Mouse (Mus musculus) lung, embryonic 16.5 days (tissue): Measurements from ENCODE around the gene Lipe. TPM values are rescaled to one million over a fixed set of nuclear protein-coding genes. Genes with fewer than 3 reads are reported as not detected.

Experiments
- ATAC-seq: fragments of 200-750 bp; cut with Nextera tagmentation; 2 replicates; pipeline ENCODE4 v1.8.0; 2017; ENCODE audit warnings: low read depth, mild to moderate bottlenecking, moderate library complexity
- H3K27ac ChIP-seq: fragments of 300-500 bp; sonication (generic); 2 replicates; pipeline ENCODE4 v1.5.1; 2014; ENCODE audit warnings: mild to moderate bottlenecking, control low read depth, low read length
- H3K27me3 ChIP-seq: fragments of 300-500 bp; sonication (generic); 2 replicates; pipeline ENCODE4 v1.6.1; 2014; ENCODE audit warnings: low read depth, low read length, mixed read lengths; ENCODE audit not compliant: control insufficient read depth, insufficient read depth
- H3K36me3 ChIP-seq: fragments of 300-500 bp; sonication (generic); 2 replicates; pipeline ENCODE4 v1.6.1; 2014; ENCODE audit warnings: low read length; ENCODE audit not compliant: control insufficient read depth, insufficient read depth
- H3K4me1 ChIP-seq: fragments of 300-500 bp; sonication (generic); replicated peaks from 2 replicates; pipeline ENCODE4 v1.6.1; 2014; ENCODE audit warnings: low read length, mixed read lengths; ENCODE audit not compliant: control insufficient read depth, insufficient read depth
- H3K4me2 ChIP-seq: fragments of 300-500 bp; sonication (generic); 2 replicates; pipeline ENCODE4 v1.6.1; 2014; ENCODE audit warnings: low read depth, low read length, control low read depth
- H3K4me3 ChIP-seq: fragments of 300-500 bp; sonication (generic); 2 replicates; pipeline ENCODE4 v1.5.1; 2014; ENCODE audit warnings: mild to moderate bottlenecking, low read length, control low read depth
- H3K9ac ChIP-seq: fragments of 300-500 bp; sonication (generic); 2 replicates; pipeline ENCODE4 v1.6.1; 2014; ENCODE audit warnings: low read length, control low read depth
- H3K9me3 ChIP-seq: fragments of 300-500 bp; sonication (generic); 2 replicates; pipeline ENCODE4 v1.6.1; 2016; ENCODE audit warnings: low read length; ENCODE audit not compliant: control insufficient read depth
- WGBS: fragments of 180-500 bp; shearing (Covaris S2); extraction: QIAGEN DNeasy Blood & Tissue Kit; methylation state at CpG from one replicate; pipeline ENCODE4 v1.1.7; 2014; 5-methylcytosine and 5-hydroxymethylcytosine counted together
- polyA plus RNA-seq: library from polyadenylated mRNA; unstranded; fragments of >200 nt; fragmentation: Nextera tagmentation; extraction: Ambion mirVana; gene quantifications from 2 replicates; pipeline ENCODE4 v1.2.1, GENCODE M21; 2015

The Lipe gene
- polyA plus RNA-seq, 1 experiment from 2014 or later: 11.4 TPM

GRCm38 (mm10) chr7:25383891-25384290 lies 14.6 kb downstream of the Lipe start:
- no peaks in the 10 kb centered on the region for H3K27me3 ChIP-seq
- no peak for ATAC-seq
- no peak overlapping the region for H3K4me3 ChIP-seq
- H3K9ac ChIP-seq: no peak overlapping the region
- WGBS: 80% methylated on average over 4 of the region's 4 CpGs
- peaks cover 17% of the 10 kb centered on the region for H3K36me3 ChIP-seq
- peaks cover 28% of the 10 kb centered on the region for H3K4me1 ChIP-seq
- H3K9me3 ChIP-seq: no peaks in the 10 kb centered on the region
- H3K27ac ChIP-seq: no peak overlapping the region
- no peak overlapping the region for H3K4me2 ChIP-seq

DNA sequence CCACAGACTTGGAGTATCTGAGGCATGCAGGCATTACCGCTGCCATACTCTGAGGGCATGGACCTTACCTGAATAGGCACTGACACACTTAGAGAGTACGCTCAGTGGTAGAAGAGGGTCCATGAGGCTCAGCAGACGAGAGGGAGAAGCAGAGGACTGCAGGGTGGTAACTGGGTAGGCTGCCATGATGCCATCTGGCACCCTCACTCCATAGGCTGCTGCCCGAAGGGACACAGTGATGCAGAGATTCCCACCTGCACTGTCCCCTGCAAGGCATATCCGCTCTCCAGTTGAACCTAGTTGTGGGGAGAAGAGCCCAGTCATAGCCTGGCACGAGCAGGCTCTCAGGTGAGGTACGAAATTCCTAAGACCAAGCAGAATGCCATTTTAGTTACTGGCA lies 15.1 kb downstream of the Lipe start:
- peaks cover 17% of the 10 kb centered on the region for H3K36me3 ChIP-seq
- H3K4me3 ChIP-seq: no peak overlapping the region
- no peak overlapping the region for H3K27ac ChIP-seq
- peaks cover 28% of the 10 kb centered on the region for H3K4me1 ChIP-seq
- no peaks in the 10 kb centered on the region for H3K9me3 ChIP-seq
- no peak overlapping the region for H3K4me2 ChIP-seq
- ATAC-seq: no peak
- no peaks in the 10 kb centered on the region for H3K27me3 ChIP-seq
- WGBS: 91% methylated on average over 7 of the region's 7 CpGs
- H3K9ac ChIP-seq: no peak overlapping the region

- H3K27ac ChIP-seq: no peak overlapping the region
Observed at GRCm38 (mm10) chr7:25382541-25382940, 16.0 kb downstream of the Lipe start.

DNA sequence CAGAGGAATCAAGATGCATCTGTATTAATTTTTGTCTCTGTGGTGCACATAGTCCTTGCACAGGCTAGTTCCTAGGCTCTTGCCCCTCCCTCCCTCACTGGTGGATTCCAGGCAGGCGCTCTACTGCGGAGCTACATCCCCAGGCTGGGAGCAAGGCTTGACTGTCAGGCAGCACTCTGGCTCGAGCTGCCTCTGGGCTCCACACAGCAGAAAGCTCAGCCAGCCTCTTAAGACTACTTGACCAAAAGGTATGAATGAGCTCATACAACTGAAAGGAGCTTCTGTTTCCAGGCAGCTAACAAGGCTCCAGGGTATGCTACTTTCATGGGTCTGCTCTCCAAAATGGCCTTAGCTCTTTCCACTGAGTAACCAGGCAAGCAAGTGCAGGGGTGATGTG lies 17.2 kb downstream of the Lipe start:
- Histone ChIP-seq H3K36me3 (peaks cover 11% of the 10 kb centered on the region), H3K4me3 (no peak overlapping the region), H3K4me1 (peaks cover 28% of the 10 kb centered on the region), H3K9ac (no peak overlapping the region), H3K4me2 (no peak overlapping the region), H3K27ac (no peak overlapping the region), H3K27me3 (no peaks in the 10 kb centered on the region), H3K9me3 (no peaks in the 10 kb centered on the region)
- ATAC-seq: peak; percentile 46
- WGBS: 45% methylated on average over 3 of the region's 3 CpGs

More at GRCm38 (mm10) chr7:25382541-25382940, 16.0 kb downstream of the Lipe start:
- peaks cover 11% of the 10 kb centered on the region for H3K36me3 ChIP-seq
- no peak for ATAC-seq
- H3K4me2 ChIP-seq: no peak overlapping the region
- no peaks in the 10 kb centered on the region for H3K27me3 ChIP-seq
- no peak overlapping the region for H3K4me3 ChIP-seq
- peaks cover 28% of the 10 kb centered on the region for H3K4me1 ChIP-seq
- H3K9ac ChIP-seq: no peak overlapping the region
- no peaks in the 10 kb centered on the region for H3K9me3 ChIP-seq

- Histone ChIP-seq H3K4me3 (peak overlapping the region; percentile 46), H3K36me3 (peaks cover 11% of the 10 kb centered on the region), H3K27me3 (no peaks in the 10 kb centered on the region), H3K9ac (no peak overlapping the region; the same call in 1 of the 2 replicates), H3K4me2 (peak overlapping the region; percentile 79), H3K4me1 (peaks cover 22% of the 10 kb centered on the region), H3K9me3 (no peaks in the 10 kb centered on the region), H3K27ac (no peak overlapping the region)
- ATAC-seq: no peak
- WGBS: 54% methylated on average over 18 of the region's 18 CpGs
Observed at GRCm38 (mm10) chr7:25380392-25381283, 17.9 kb downstream of the Lipe start.

DNA sequence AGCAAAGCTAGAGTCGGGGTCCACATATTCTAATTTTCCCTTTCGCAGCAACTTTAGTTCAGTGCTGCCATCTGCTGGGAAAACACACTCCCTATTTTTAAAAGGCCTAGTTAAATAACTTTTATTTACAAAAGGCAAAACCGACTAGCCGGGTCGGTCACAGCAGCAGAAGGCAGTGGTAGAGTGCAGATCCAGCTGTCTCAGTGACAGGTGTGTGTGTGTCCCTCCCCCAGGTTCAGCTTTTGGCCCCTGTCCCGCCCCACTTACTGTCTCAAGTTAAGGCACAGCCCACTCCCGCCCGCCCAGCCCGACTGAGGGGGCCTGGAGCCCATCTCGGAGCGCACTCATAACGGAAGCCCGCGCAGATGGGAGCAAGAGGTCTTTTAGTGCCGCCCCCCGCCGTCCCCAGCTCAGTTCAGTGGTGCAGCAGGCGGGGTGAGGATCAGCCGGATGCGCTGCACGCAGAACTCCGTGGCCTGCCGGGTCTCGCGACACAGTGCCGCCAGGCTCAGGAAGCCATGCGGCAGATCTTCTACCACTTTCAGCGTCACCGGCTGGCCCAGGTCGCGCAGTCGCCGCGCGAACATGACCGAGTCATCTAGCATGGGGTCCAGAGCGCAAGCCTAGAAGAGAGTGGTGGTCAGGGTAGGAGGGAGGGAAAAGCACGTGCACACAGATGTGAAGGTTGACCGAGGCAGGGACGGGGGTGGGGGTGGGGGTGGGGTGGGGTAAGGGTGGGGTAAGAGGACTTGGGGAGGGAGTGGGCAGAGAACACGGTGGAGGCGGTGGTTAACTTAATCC lies 18.8 kb downstream of the Lipe start:
- Histone ChIP-seq H3K9ac (peak overlapping the region; percentile 60), H3K4me2 (peak overlapping the region; percentile 79), H3K9me3 (no peaks in the 10 kb centered on the region), H3K27ac (peak overlapping the region; percentile 41), H3K4me1 (peaks cover 18% of the 10 kb centered on the region), H3K27me3 (no peaks in the 10 kb centered on the region), H3K36me3 (peaks cover 11% of the 10 kb centered on the region), H3K4me3 (peak overlapping the region; percentile 46)
- ATAC-seq: peak; percentile 58
- 3% methylated on average over 40 of the region's 42 CpGs for WGBS

- H3K4me1 ChIP-seq: peaks cover 18% of the 10 kb centered on the region
- 84% methylated on average over 13 of the region's 13 CpGs for WGBS
- H3K27me3 ChIP-seq: no peaks in the 10 kb centered on the region
Observed at GRCm38 (mm10) chr7:25378181-25379100, 20.1 kb downstream of the Lipe start.

DNA sequence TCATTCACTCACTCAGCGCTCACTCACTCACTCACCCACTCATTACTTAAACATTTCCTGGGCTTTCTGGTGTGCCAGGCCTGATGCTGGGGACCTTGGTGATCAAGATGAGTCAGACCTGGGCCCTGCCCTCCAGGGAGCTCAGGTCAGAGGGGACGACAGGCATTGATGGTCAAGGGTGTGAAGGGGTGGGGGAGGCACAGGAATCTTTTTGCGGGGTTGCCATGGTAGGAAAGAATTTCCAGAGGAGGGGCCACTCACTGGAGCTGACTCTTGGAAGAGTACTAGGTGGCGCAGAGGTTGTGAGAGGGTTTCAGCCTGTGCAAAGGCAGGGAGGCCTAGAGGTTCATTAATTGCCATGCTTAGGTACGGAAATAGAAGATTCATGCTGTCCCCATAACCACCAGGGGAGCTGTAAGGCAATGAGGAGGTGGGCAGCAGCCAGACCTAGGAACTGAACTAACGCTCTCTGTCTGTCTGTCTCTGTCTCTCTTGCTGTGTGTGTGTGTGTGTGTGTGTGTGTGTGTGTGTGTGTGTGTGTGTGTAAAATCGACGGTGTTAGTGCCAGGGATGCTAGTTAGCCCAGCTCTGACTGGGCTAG lies 21.3 kb downstream of the Lipe start:
- H3K36me3 ChIP-seq: peaks cover 2% of the 10 kb centered on the region; the same call in 1 of the 2 replicates
- peak overlapping the region; percentile 48 for H3K4me3 ChIP-seq
- H3K4me2 ChIP-seq: peak overlapping the region; percentile 58
- no peak overlapping the region for H3K27ac ChIP-seq
- H3K27me3 ChIP-seq: no peaks in the 10 kb centered on the region
- H3K9ac ChIP-seq: no peak overlapping the region; the same call in 1 of the 2 replicates
- whole genome bisulfite sequencing: 31% methylated on average over 8 of the region's 8 CpGs
- peaks cover 18% of the 10 kb centered on the region for H3K4me1 ChIP-seq
- H3K9me3 ChIP-seq: no peaks in the 10 kb centered on the region
- ATAC-seq: no peak

More at GRCm38 (mm10) chr7:25378181-25379100, 20.1 kb downstream of the Lipe start:
- Histone ChIP-seq H3K4me2 (no peak overlapping the region), H3K9me3 (no peaks in the 10 kb centered on the region), H3K36me3 (peaks cover 9% of the 10 kb centered on the region), H3K9ac (no peak overlapping the region), H3K4me3 (no peak overlapping the region), H3K27ac (no peak overlapping the region)
- ATAC-seq: no peak
